Mouse (Mus musculus) naive thymus-derived CD4-positive, alpha-beta T cell, adult 5 months (primary cell): ENCODE measurements around the gene Gm3327. TPM values are rescaled to one million over a fixed set of nuclear protein-coding genes. Genes with fewer than 3 reads are reported as not detected.

Experiments
- polyA plus RNA-seq: library from polyadenylated mRNA; unstranded; fragments of 100-300 nt; shearing (Covaris generic); gene quantifications from one replicate; pipeline ENCODE4 v1.2.1, GENCODE M21; 2017

The Gm3327 gene
- not detected for polyA plus RNA-seq

DNA sequence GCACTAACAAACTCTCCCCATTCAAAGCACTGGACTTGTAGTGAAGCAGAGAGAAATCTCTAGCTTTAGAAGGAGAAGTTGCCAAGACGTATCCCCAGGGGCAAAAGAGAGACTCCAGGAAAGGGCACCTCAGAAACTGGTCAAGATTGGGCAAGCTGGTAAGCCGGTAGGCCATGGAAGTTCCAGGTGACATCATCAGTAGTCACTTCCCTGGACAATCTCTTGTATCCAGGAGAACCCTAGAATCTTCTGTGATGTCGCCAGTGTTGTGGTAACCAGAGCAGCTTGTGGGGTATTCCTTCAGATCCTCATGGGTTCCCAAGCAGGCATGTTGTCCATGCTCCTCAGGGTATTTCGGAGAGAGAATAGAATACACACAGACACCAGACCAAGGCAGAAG, at the start of gene Gm3327:
Gene Gm3327, plus strand, starts transcription at position 301 of the 400 bp plus-strand sequence.

DNA sequence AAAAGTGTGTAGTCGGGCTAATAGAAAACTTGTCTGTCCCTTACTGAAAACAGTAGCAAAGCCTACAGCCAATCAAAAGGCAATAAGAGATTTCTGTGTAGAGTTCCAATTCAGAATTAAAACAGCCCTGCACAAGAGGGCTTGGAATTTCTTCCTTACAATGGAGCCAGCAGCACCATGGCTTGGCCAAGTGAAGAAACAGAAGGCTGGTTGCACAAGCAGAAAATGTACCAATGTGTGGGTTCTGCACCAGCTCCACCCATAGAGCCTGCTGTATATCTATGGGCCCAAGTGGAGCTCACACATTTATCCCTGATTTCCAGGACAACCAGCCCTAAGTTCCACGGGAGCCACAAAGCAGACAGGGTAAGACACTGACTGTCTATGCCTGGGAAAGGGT, 21.3 kb upstream of the Gm3327 start, which contains the start of gene Ear2:
Gene Ear2, plus strand, starts transcription at position 301 of the 400 bp plus-strand sequence.

Other genes with a start within 250 kb of the Gm3327 start
- not detected for gene Ear1, start 248.3 kb upstream of the Gm3327 start, polyA plus RNA-seq
- gene Ear10, start 200.3 kb upstream of the Gm3327 start, polyA plus RNA-seq, result not detected
- gene Gm8113, start 198.5 kb upstream of the Gm3327 start, polyA plus RNA-seq, result 0.19 TPM
- gene Ang5, start 166.8 kb upstream of the Gm3327 start, polyA plus RNA-seq, result not detected
- not detected for gene Ang6, start 121.6 kb upstream of the Gm3327 start, polyA plus RNA-seq
- gene Ear2, start 21.2 kb upstream of the Gm3327 start, polyA plus RNA-seq, result not detected
- not detected for gene Gm8212, start 73.8 kb downstream of the Gm3327 start, polyA plus RNA-seq
- not detected for gene 4930503E14Rik, start 89.4 kb downstream of the Gm3327 start, polyA plus RNA-seq
- gene Gm8220, start 161.7 kb downstream of the Gm3327 start, polyA plus RNA-seq, result not detected
- gene Gm5930, start 214.7 kb downstream of the Gm3327 start, polyA plus RNA-seq, result not detected
- not detected for gene Gm8229, start 241.5 kb downstream of the Gm3327 start, polyA plus RNA-seq